Mouse (Mus musculus) cerebral cortex, adult 2 months (tissue): ENCODE measurements around the gene Gm609.

ENCODE experiments used
- WGBS: fragments of 180-500 bp; shearing (Covaris S2); methylation state at CpG from one replicate; pipeline ENCODE4 v1.1.7; 2018; 5-methylcytosine and 5-hydroxymethylcytosine counted together

The Gm609 gene

DNA sequence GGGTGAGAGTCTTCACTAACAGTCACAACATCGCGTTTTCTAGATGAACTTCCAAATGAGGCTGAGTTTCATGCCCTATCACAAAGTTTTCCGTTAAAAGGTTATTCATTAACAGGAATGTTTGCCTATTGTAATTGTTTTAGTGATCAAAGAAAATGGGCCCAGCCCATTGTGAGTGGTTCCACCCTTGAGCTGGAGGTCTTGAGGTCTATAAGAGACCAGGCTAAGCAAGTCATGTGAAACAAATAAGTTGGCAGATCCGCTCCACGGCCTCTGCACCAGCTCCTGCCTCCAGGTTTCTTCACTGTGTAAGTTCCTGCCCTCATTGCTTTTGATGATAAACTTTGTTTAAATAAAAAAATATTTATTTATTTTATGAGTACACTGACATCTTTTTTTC is at the start of gene Gm609:
Gene Gm609, minus strand, starts transcription at position 43 of the 400 bp plus-strand sequence.
- 76% methylated on average over 5 of the region's 5 CpGs for WGBS

DNA sequence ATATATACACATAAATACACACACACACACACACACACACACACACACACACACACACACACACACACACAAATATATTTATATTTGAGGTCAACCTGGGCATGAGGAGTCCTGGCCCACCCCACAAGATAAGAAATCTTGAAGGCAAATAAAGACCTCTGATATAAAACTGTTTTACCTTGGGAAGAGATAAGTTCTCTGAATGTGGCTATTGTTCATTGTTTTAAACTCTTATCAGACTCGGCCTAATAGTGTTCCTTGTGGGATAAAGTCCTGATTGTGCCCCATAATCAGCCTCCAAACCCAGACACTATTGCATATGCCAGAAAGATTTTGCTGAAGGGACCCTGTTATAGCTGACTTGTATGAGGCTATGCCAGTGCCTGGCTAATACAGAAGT is 45.6 kb upstream of the Gm609 start:
- 79% methylated on average over 1 of the region's 1 CpGs for WGBS

- 94% methylated on average over 5 of the region's 5 CpGs for WGBS
These were observed 42.2 kb upstream of the Gm609 start, which contains the start of gene Slc9c1 for GRCm38 (mm10) chr16:45535009-45535408. TSS of gene Slc9c1 (plus strand) at chr16:45535309.

GRCm38 (mm10) chr16:45531950-45532349 is 39.2 kb upstream of the Gm609 start, which contains the start of gene Gm17783:
TSS of gene Gm17783 (minus strand) at chr16:45532050.
- 82% methylated on average over 4 of the region's 4 CpGs for WGBS

DNA sequence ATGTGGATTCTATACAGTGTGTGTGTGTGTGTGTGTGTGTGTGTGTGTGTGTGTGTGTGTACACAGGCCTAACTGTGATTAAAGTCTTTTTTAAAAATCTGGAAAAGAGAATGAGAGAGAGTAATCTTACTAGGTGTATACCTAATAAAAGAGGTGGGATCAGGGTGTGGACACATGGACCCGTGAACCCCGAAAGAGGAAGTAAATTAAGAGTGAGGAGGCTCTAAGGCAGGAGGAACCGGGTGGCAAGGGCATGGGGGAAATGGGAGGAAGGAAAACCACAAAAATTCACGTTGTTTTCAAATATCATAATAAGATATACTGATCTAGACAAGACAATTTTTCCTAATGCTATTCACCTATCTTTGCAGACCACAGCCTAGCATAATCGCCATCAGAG is 32.8 kb upstream of the Gm609 start:
- WGBS = 86% methylated on average over 5 of the region's 5 CpGs

GRCm38 (mm10) chr16:45495326-45495725 is 2.6 kb upstream of the Gm609 start:
- 65% methylated on average over 1 of the region's 1 CpGs for WGBS

- 70% methylated on average over 3 of the region's 3 CpGs for WGBS
These were observed 20.9 kb downstream of the Gm609 start for GRCm38 (mm10) chr16:45471836-45472235.

GRCm38 (mm10) chr16:45437230-45437739 is 55.5 kb downstream of the Gm609 start:
- 96% methylated on average over 1 of the region's 1 CpGs for WGBS

- WGBS = 92% methylated on average over 9 of the region's 9 CpGs
These were observed 65.1 kb downstream of the Gm609 start for GRCm38 (mm10) chr16:45427651-45428050.

DNA sequence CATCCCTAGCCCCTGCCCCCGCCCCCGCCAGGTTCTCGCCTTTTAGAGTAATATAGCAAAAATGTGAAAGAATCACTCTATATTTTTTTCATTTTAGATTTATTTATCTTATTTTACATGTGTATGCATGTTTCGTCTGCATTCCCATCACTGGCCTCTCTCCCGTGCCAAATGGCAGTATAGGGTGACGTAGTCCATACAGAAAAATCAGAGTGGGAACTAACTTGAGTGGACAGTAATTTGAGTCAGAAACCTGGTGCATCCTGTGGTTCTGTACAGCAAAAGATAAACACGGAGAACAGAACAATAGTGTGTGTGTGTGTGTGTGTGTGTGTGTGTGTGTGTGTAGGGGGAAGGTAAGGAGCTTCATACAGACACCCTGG is 83.7 kb downstream of the Gm609 start:
- 17% methylated on average over 7 of the region's 7 CpGs for WGBS

DNA sequence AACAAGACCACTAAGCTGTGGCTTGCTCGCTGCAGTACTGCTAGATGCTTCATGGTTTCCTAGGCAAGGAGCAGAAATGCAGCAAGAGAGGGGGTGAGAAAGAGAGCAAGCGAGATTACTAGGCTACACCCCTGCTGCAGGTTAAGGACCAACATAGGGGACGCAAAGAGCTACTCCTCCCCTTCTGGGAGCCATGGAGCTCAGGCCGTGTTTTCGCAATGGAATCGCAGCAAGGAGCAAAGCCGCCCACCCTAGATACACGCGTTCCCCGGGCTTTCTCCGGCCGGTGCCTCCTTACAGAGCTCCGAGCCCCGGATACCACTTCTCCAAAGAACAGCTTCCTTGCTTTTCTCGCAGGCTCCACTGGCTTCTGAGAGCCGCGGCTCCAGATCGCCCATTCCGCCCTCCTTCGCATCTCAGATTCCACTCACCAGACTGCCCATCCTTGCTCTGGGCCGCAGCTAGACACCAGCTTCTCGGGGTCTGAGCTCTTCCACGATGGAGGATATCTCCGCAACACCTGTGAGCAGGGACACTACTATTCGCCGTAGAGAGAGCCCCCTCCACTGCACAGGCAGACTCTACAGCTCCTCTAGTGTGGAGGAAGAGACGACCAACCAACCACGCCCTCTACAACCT is 84.2 kb downstream of the Gm609 start, which contains the start of gene Cd200:
Gene Cd200, minus strand, starts transcription at position 629 of the 639 bp plus-strand sequence.
- WGBS = 1% methylated on average over 28 of the region's 28 CpGs

- WGBS = 8% methylated on average over 9 of the region's 9 CpGs
These were observed 84.9 kb downstream of the Gm609 start for GRCm38 (mm10) chr16:45407645-45408400.

GRCm38 (mm10) chr16:45407091-45407490 is 85.7 kb downstream of the Gm609 start:
- WGBS = 64% methylated on average over 5 of the region's 5 CpGs

DNA sequence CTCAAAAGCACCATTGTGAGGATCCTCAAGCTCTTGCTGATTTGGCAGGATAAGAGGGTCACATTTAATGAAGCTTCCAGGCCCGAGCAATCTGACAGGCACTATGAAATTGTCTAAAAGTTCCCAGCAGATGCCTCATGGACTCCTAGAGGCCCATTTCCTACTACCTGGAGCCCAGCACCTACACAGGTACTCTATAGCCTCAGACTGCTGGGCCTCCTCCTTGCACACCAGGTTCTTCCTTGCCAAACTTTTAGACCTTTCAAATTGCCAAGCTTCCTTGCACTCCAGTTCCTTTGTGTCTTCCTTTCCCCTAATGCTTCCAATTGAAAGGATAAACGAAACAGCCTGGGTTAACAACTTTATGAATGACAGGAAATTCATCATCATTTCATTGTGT is 89.8 kb downstream of the Gm609 start:
- WGBS = 64% methylated on average over 2 of the region's 2 CpGs

DNA sequence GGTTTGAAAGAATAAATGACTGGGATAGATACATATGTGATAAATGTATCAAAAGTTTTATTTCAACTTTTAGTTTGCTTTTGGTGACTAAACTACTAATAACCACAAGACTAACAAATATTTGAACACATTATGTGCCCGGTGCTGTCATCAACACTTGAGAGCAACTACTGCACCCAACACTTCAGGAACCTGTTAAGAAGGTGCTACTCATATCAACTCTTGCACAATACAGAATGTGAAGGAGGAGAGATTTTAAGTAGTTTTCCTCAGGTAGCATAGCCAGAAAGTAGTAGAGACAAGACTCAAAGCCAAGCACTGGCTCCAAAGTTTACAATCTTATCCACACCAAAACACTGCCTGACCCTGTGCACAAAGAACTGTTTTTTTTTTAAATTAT is 90.7 kb downstream of the Gm609 start:
- 98% methylated on average over 1 of the region's 1 CpGs for WGBS

DNA sequence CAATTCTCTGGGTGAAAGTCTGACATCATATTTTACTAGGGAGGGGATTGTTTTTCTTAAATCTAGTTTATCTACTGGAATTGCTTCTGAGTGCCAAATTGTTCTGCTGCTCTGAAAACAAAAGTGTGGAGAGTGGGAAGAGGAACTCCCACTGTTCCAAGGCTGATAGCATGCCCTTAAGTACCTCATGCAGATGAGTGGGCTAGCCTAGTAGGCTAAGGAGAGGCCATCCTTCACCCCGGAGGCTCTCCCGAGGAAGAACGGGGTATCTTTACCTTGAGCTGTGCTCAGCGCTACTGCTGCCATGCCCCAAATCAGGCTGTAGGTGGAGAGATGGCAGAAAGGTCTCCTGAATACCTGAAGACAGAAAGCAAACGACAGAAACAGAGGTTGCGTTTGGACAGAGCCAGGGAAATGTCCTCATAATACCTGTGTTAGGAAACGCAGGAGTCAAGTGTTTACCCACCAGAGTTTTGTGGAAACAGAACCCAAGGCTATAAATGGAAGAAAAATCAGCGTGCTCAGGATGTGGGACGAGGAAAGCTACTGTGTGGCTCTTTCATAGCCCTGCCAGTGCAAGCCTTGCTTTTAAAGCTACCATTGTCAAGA is 92.7 kb downstream of the Gm609 start:
- 37% methylated on average over 9 of the region's 9 CpGs for WGBS

GRCm38 (mm10) chr16:45399411-45399810 is 93.4 kb downstream of the Gm609 start:
- WGBS = 53% methylated on average over 3 of the region's 3 CpGs

DNA sequence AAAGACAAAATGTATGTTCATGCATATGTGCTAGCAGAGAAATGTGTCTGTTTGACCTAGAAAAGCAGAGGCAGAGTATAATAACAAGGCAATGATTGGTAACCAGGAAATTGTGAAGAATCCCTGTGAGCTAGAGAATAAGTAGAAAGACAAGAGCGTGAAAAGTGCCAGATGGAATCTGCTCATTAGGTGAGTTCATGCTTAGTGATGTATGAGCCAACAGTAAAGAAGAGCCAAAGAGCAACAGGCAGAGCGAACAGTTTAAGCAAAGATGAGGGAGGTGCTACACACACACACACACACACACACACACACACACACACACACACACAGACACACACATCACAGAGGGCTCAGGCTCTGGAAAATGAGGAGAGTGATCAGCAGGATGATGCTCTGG is 95.3 kb downstream of the Gm609 start:
- 70% methylated on average over 2 of the region's 2 CpGs for WGBS

DNA sequence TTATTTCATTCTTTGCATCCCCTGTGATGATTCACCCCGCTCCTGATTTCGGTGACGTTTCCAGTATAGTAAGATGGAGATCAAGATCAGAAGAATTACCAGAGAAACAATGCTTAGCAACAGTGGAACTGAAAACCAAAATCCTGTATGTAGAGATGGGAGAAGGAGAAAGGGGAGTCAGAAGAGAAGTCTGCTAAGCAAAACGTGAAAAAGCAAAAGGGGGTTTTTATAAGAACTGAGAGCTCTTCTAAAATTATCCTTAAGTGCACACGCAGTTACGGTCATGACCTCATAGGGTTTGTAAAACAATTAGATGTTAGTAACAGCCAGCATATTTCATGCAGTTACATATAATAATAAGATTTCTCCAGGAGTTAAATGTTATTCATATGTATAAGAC is 100.5 kb downstream of the Gm609 start:
- 76% methylated on average over 6 of the region's 6 CpGs for WGBS

DNA sequence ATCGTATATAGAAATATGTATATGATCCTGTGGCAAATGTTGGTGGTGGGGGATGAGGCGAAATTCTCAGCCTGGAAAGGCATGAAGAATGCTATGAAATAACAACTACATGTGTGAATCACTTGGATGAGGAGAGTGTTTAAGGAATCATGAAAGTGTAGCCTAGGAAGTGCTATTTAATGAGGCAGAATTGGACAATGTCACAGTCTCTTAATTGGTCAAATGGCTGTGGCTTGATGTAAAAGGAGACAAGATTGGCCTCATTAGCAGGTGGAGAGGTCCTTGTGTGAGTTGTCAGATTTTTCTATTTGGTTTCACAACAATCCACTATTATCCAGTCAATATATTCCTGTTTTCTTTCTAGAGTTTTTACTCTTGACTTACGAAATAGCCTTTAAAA is 101.1 kb downstream of the Gm609 start:
- 83% methylated on average over 3 of the region's 3 CpGs for WGBS

DNA sequence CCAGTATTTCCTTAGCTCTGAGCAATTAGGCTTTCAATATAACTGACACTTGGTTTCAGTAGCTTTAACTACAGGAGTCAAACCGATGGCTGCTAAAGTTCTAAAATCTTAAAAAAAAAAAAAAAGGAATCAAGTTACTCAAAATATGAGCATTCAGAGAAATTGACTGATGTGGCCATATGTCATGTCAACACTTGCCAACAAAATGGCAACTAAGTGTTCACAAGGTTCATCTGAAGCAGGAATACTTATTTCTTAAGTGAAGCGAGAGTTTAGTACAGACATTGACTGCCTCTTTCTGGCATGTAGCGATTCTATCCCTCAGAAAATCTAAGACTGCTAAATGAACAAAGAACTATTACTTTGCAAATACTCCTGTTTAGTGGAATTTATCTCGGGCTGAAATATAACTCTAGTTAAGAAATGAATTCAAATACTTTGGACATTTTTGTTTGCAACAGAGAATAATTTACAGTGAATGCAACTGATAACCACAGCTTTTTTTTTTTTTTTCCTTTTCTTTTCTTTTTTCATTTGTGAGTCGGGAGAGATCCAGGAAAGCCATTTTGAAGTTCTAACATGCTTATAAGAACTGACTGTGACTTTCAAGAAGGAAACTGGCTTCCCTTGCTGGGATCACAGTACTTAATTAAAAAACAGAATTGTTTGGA is 102.3 kb downstream of the Gm609 start:
- WGBS = 66% methylated on average over 5 of the region's 5 CpGs

DNA sequence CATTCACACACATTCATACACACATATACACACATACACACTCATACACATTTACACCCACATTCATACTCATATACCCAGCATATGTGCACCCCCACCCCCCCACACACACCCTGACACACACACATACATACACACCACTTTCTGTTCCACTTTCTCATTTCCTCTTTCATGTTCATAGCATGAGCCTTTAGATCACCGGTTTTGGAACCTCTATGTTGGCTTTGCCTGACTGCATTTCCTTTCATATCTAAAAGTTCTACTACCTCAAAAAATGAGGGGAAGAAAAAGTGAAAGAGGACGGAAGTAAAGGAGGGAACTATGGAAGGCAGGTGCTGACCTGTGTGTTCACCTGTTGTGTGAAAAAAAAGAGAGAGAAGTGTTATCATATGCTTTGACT is 102.9 kb downstream of the Gm609 start:
- 65% methylated on average over 2 of the region's 2 CpGs for WGBS
